Mouse (Mus musculus): ENCODE measurements around the gene Pax9. TPM values are rescaled to one million over a fixed set of nuclear protein-coding genes. Genes with fewer than 3 reads are reported as not detected.

Pax9 gene
- polyA plus RNA-seq (2015; fragmentation: Nextera tagmentation; extraction: Ambion mirVana) = 0.03 and 0.04 TPM in 2 replicates

GRCm38 (mm10) chr12:56691427-56692079 lies at the start of gene Pax9:
Gene Pax9 (plus strand): TSS chr12:56691767.

Other genes with a start within 250 kb of the Pax9 start
- gene Nkx2-1, start 154.9 kb upstream of the Pax9 start, polyA plus RNA-seq (2015; fragmentation: Nextera tagmentation; extraction: Ambion mirVana) = 0.06 TPM in 2 replicates
- not detected in 2 replicates for gene Nkx2-9, start 78.5 kb upstream of the Pax9 start, polyA plus RNA-seq (2015; fragmentation: Nextera tagmentation; extraction: Ambion mirVana)

All from adrenal gland, postnatal 0 days (tissue).